Mouse (Mus musculus) bone marrow macrophage, adult 2 months (primary cell): ENCODE measurements around the gene Pde4c.

ENCODE experiments used
- CTCF ChIP-seq: IDR thresholded peaks from 2 replicates; pipeline ENCODE4 v1.5.1; 2012; ENCODE audit warnings: low read depth, mild to moderate bottlenecking, low read length, moderate library complexity
- POLR2A ChIP-seq: IDR thresholded peaks from 2 replicates; pipeline ENCODE4 v1.6.1; 2012; ENCODE audit warnings: mild to moderate bottlenecking, low read depth, low read length, borderline replicate concordance

DNA sequence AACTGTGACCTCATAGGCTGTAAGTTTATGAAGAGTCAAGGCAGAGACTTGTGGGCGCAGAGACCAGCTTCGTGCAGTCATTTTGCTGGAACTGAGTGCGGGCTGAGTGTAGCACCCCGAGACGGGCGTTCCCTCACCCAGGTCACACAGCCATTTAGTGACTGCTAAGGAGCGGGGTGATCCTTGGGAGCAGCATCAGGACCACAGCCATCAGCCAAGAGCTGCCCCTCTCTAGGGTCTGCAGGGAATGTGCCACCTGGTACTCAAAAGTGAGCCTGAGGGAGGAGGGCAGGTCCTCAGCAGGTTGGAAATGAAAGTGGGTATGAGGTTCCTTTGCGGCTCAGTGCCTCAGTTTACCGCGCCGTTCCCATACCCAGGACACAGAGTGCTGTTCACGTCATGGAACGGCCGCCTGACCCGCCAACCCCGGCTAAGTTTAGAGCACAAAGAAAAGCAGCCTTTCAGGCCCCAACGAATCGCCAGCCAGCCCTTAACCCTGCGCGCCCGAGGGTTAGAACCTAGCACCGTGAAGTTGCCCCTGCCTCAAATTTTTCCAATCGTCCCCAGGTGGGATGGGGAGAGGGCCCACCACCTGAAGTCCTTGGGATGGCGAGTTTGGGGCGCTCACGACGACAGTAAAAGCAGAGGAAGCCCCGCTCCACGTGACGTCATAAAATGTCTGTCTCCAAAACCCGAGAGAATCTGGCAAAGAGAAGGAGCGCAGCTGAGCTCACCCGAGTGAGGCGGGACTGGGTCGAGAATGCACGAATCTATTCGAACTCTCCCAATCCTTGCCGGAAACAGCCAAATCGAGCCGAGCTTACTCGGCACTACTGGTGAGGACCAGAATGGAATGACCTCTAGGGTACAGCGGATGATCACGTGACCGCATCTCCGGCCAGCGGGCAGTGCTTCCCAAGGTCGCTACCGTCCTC, 20.4 kb downstream of the Pde4c start:
- TF ChIP-seq CTCF = no peak
- no peak for TF ChIP-seq POLR2A
